Mouse (Mus musculus): ENCODE data around the gene Abcd3. TPM values are rescaled to one million over a fixed set of nuclear protein-coding genes. Genes with fewer than 3 reads are reported as not detected.

The Abcd3 gene
- polyA plus RNA-seq (2014; fragmentation: Illumina TruSeq; extraction: RNeasy Lipid Tissue Mini Kit (QIAGEN cat#74804); ENCODE audit: low read depth, low replicate concordance): 654 TPM

DNA sequence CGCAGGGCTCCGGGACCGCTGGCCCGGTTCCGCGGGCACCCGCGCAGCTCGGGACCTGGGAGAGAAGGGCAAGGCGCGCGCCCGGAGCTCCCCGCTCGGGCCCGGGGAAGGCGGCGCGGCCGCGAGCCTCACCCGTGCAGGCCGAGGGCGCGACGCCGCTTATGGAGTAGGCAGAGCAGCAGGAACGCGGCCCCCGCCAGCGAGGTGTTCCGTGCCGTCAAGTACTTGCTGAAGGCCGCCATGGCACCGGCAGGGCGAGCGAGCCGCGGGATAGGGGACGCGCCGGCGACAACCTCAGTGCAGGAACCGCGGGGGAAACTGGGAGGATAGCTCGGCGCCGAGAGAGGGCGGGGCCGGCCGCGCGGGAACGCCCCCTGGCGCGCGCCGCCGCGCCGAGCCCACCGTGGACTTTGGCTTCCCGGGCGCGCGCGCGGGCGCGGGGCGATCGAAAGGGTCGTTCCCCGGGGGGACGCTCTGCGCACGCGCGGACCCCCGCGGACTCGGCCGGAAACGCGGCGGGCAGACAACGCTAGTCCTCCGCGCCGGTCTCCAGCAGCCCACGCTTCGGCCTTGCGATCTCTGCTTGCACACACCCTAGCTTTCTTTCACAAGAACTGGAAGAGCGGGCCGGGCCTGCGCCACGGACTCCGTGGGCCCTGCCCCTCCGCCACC is at the start of gene Abcd3:
Abcd3 (minus strand) TSS at position 426 of the 672 bp plus-strand sequence.

DNA sequence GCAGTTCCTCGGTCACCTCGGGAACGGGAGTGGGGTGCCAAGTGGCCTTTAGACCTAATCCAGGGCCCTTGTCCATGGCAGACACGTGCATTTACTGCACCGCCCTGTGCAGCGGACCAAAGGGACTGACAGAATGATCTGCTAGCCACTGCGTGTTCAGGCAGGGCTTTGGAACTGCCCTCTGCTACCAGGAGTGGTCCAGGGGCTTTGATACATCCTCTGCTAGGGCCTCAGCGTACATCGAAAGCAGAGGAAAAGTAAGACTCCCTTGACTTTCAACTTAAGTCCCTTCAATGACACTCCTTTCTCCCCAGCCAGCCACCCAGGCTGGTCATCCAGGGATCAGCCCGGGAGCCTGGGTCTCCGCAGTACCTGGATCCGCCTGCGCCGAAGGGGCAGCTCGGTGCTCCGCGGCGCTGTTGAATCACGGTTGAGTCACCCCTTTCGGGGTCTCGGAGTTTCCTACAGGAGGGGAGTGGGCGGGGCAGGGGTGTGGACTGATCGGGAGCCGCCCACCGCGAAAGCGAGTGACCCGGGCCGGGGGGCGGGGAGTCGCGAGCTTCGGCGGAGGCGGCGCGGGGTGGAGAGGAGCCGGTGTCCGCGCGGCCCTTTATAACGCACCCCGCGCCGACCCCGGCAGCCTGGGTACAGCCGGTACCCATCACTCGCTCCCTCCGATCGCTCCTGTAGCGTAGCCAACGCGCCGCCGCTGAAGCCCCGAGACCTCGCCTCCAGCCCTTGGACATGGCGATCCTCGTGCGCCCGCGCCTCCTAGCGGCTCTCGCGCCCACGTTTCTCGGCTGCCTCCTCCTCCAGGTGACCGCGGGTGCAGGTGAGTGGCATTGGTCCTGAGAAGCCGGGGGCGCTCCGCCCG is 91.9 kb downstream of the Abcd3 start, which contains the start of gene F3:
F3 (plus strand) TSS at position 567 of the 874 bp plus-strand sequence.

Other genes starting within 250 kb of the Abcd3 start
- not detected for gene 4930432M17Rik, start 144.5 kb downstream of the Abcd3 start, polyA plus RNA-seq (2014; fragmentation: Illumina TruSeq; extraction: RNeasy Lipid Tissue Mini Kit (QIAGEN cat#74804); ENCODE audit: low read depth, low replicate concordance)
- 47.4 TPM for gene F3, start 91.8 kb downstream of the Abcd3 start, polyA plus RNA-seq (2014; fragmentation: Illumina TruSeq; extraction: RNeasy Lipid Tissue Mini Kit (QIAGEN cat#74804); ENCODE audit: low read depth, low replicate concordance)
- gene Arhgap29, start 137.2 kb upstream of the Abcd3 start, polyA plus RNA-seq (2014; fragmentation: Illumina TruSeq; extraction: RNeasy Lipid Tissue Mini Kit (QIAGEN cat#74804); ENCODE audit: low read depth, low replicate concordance): 156 TPM
- gene Abca4, start 229.1 kb upstream of the Abcd3 start, polyA plus RNA-seq (2014; fragmentation: Illumina TruSeq; extraction: RNeasy Lipid Tissue Mini Kit (QIAGEN cat#74804); ENCODE audit: low read depth, low replicate concordance): 3.3 TPM

Data from kidney, adult 10 weeks (tissue).